Mouse (Mus musculus) brain, embryonic 14.5 days (tissue): Measurements from ENCODE around the gene Tubd1.

ENCODE experiments used
- CTCF ChIP-seq: fragments of 200-500 bp; IDR thresholded peaks from 2 replicates; pipeline ENCODE4 v1.5.1; 2012; ENCODE audit warnings: inconsistent platforms, mild to moderate bottlenecking, moderate library complexity, borderline replicate concordance; ENCODE audit not compliant: insufficient read depth, insufficient read length; ENCODE audit errors: extremely low read depth
- POLR2A ChIP-seq: fragments of 200-500 bp; IDR thresholded peaks from 2 replicates; pipeline ENCODE4 v1.6.1; 2012; ENCODE audit warnings: mild to moderate bottlenecking, inconsistent platforms, borderline replicate concordance; ENCODE audit not compliant: poor library complexity, insufficient read depth, insufficient read length, severe bottlenecking; ENCODE audit errors: extremely low read depth

GRCm38 (mm10) chr11:86610239-86610638 is 65.4 kb downstream of the Tubd1 start:
- no peak for TF ChIP-seq CTCF
- no peak for TF ChIP-seq POLR2A
